Mouse (Mus musculus) cerebellum, adult 2 months (tissue): ENCODE data around the gene Marc1.

Experiments
- CTCF ChIP-seq: fragments of 200-500 bp; IDR thresholded peaks from 2 replicates; pipeline ENCODE4 v1.5.1; 2011; ENCODE audit warnings: low read depth, mild to moderate bottlenecking, control low read depth, low read length, moderate library complexity, borderline replicate concordance; ENCODE audit not compliant: insufficient read depth
- POLR2A ChIP-seq: fragments of 200-500 bp; IDR thresholded peaks from 2 replicates; pipeline ENCODE4 v1.6.1; 2011; ENCODE audit warnings: low read length, control low read depth, borderline replicate concordance; ENCODE audit not compliant: insufficient read depth

DNA sequence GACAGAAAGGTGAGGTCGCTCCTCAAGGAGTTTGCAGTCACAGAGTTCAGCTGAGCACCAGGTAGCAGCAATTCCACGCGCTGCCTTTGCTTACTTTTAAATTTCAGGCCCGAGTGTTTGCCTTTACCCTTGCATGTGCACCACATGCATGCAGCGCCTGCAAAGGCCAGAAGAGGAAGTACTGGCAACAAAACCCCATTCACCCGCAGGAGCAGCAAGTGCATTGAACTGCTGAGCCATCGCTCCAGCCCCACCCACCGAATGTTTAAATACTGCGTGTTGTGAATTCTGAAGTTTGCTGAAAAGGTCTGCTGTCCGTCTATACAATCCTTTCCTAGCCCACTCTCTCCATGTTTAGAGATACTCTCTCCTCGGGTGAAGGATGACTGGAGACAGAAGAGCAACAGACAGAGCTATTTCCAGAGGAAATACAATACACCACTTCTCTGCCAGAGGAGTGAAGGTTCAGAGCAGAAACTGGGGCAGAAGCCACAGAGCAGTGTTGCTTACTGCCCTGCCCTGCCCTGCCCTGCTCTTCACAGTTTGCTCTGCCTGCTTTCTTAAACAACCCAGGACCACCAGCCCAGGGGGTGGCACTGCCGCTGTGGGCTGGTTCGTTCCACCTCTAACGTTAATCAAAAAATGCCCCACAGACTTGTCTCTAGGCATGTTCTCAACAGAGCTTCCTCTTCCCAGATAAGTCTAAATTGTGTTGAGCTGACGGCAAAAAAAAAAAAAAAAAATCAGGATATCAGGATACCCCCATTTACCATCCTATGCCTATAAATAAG, 3.3 kb downstream of the Marc1 start:
- TF ChIP-seq POLR2A (no peak), CTCF (no peak)
